Mouse (Mus musculus): ENCODE data around the gene Zfp704.

DNA sequence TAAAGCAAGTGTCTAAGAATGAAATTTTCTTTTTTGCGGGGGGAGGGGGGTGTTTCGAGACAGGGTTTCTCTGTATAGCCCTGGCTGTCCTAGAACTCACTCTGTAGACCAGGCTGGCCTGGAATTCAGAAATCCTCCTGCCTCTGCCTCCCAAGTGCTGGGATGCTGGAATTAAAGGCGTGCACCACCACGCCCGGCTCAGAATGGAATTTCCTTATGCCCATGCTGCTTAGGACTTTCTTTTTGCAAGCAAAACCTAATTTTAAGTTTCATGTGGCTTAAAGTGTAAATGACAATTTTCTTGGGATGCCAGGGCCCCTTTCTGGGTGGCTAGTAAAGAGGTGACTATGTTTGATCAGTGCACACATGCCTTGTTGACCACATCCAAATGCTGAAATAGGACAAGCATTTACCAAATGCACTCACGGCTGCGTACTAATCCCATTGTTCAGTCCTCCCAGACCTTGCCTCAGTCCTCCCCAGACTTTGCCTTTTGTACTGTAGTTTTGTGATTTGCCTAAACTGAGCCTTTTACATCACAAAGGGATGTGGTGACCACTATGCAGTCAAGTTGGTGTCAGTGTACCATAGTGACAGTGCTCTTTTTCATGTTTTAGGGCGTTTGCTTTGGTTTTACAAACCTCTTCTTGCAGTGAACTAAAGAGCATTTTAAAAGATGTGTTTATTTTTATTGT, 18.3 kb downstream of the Zfp704 start:
- TF ChIP-seq TAL1 (IDR thresholded peaks at IDR 0.05; ENCODE audit: low read length) (no peak), GATA1 (IDR thresholded peaks at IDR 0.05; ENCODE audit: low read length) (no peak)
